In the genomic region with DNA sequence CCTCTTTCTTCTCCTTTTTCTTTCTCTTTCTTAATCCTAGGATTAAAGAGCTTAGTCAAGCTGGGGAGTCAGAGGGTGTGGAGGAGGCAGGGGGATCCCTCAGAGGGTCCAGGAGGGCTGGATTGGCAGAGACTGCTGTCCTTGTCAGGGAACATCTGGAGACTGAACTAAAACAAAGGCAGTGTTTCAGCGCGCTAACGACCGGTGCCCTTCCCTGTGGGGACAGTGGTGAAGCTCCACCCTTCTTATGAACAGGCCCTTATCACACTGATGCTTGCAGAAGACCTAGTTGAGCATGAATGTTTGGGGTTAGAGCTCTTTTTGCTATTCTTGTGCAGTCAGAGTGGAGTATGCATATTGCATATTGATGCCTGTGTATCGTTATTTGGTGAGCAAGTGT, we compare ENCODE assay signal across 32 mouse cellular contexts. TPM values are rescaled to one million over a fixed set of nuclear protein-coding genes. Genes with fewer than 3 reads are reported as not detected.
A peak's percentile ranks its signal among the peaks of the same experiment; 100 is the strongest.
DNase-seq lines count a peak whose midpoint lies in the region; ATAC-seq lines count a peak whose summit lies in the region.
"Had no signal": no experiment of that assay in that cellular context is flagged by ENCODE, and none has a peak within 500 bp of the region (broad histone marks: within the 10 kb centered on the region; RNA-seq: fewer than 3 reads in every experiment).

No protein-coding gene starts in this region.

- no peak for ATAC-seq in midbrain, embryonic 15.5 days (replicated peaks)
- peak; percentile 83 for ATAC-seq in erythroid progenitor cell, adult 5-6 weeks (replicated peaks; ENCODE audit: low FRiP score, poor library complexity, severe bottlenecking)
- peak; percentile 43; the same call in 1 of the 2 replicates for ATAC-seq in liver, embryonic 16.5 days (ENCODE audit: low read depth)
- no peak for ATAC-seq in forebrain, embryonic 13.5 days
- ATAC-seq: forebrain, embryonic 14.5 days; intestine, postnatal 0 days had no signal

- no peaks in the 10 kb centered on the region for H3K9me3 ChIP-seq in midbrain, embryonic 10.5 days (replicated peaks)
- no peaks in the 10 kb centered on the region for H3K9me3 ChIP-seq in midbrain, embryonic 15.5 days
- no peaks in the 10 kb centered on the region for H3K9me3 ChIP-seq in liver, embryonic 16.5 days (replicated peaks; ENCODE audit: control insufficient read depth, low read length)
- no peaks in the 10 kb centered on the region for H3K9me3 ChIP-seq in forebrain, embryonic 13.5 days (replicated peaks)
- H3K9me3 ChIP-seq: embryonic facial prominence, embryonic 10.5 days; embryonic facial prominence, embryonic 15.5 days; neural tube, embryonic 13.5 days; stomach, embryonic 15.5 days had no signal

- WGBS in midbrain, embryonic 10.5 days: 16% methylated on average over 5 of the region's 5 CpGs
- 17% methylated on average over 5 of the region's 5 CpGs for WGBS in midbrain, embryonic 15.5 days
- 25% methylated on average over 5 of the region's 5 CpGs for WGBS in liver, embryonic 16.5 days (ENCODE audit: insufficient replicate concordance)
- 14% methylated on average over 5 of the region's 5 CpGs for WGBS in forebrain, embryonic 13.5 days

- H3K4me2 ChIP-seq in midbrain, embryonic 15.5 days: no peak overlapping the region
- H3K4me2 ChIP-seq in liver, embryonic 16.5 days (ENCODE audit: low read depth, low read length): no peak overlapping the region
- no peak overlapping the region for H3K4me2 ChIP-seq in forebrain, embryonic 13.5 days
- H3K4me2 ChIP-seq: embryonic facial prominence, embryonic 15.5 days; heart, embryonic 11.5 days; hindbrain, embryonic 14.5 days; lung, embryonic 14.5 days; neural tube, embryonic 13.5 days; stomach, embryonic 15.5 days had no signal

- H3K27ac ChIP-seq in midbrain, embryonic 10.5 days (replicated peaks): no peak overlapping the region
- H3K27ac ChIP-seq in midbrain, embryonic 15.5 days: no peak overlapping the region
- no peak overlapping the region for H3K27ac ChIP-seq in liver, embryonic 16.5 days (ENCODE audit: low read length)
- no peak overlapping the region for H3K27ac ChIP-seq in forebrain, embryonic 13.5 days
- H3K27ac ChIP-seq: embryonic facial prominence, embryonic 10.5 days; embryonic facial prominence, embryonic 15.5 days; gastrocnemius, adult 2 months; hindbrain, embryonic 14.5 days; neural tube, embryonic 13.5 days; stomach, embryonic 15.5 days had no signal

- peak; percentile 23 for DNase-seq in midbrain, embryonic 10.5 days (ENCODE audit: low spot score)
- no peak for DNase-seq in thymus, postnatal 10 days (ENCODE audit: low spot score in 2 of 2)
- no peak for DNase-seq in cerebellum, adult 8-10 months
- DNase-seq: adrenal gland, adult 8-10 months; B cell, adult 2 months; cerebellum, adult 9-10 months; cerebellum, postnatal 36 days; gastrocnemius, adult 2 months; gastrocnemius, postnatal 36 days; heart, adult 18-20 months; heart, postnatal 36 days; kidney, adult 9 months; kidney, postnatal 10 days; layer of hippocampus, postnatal 36 days; lung, embryonic 14.5 days; right cerebral cortex, postnatal 14 days; thymus, postnatal 14 days had no signal

- peaks cover 81% of the 10 kb centered on the region for H3K27me3 ChIP-seq in midbrain, embryonic 10.5 days (ENCODE audit: low read depth, poor library complexity, severe bottlenecking)
- 0 out of 2 replicates have a peak, but pooled peaks cover 3% of the 10 kb centered on the region for H3K27me3 ChIP-seq in midbrain, embryonic 15.5 days (replicated peaks)
- H3K27me3 ChIP-seq in liver, embryonic 16.5 days (ENCODE audit: control insufficient read depth, insufficient read depth, low read depth, low read length): no peaks in the 10 kb centered on the region
- H3K27me3 ChIP-seq in forebrain, embryonic 13.5 days: no peaks in the 10 kb centered on the region
- H3K27me3 ChIP-seq: embryonic facial prominence, embryonic 15.5 days; neural tube, embryonic 13.5 days; stomach, embryonic 15.5 days had no signal

- H3K36me3 ChIP-seq in midbrain, embryonic 10.5 days: no peaks in the 10 kb centered on the region
- no peaks in the 10 kb centered on the region for H3K36me3 ChIP-seq in midbrain, embryonic 15.5 days (replicated peaks)
- no peaks in the 10 kb centered on the region for H3K36me3 ChIP-seq in liver, embryonic 16.5 days (ENCODE audit: control insufficient read depth, insufficient read depth)
- H3K36me3 ChIP-seq in forebrain, embryonic 13.5 days (ENCODE audit: poor library complexity, severe bottlenecking): no peaks in the 10 kb centered on the region
- H3K36me3 ChIP-seq: embryonic facial prominence, embryonic 10.5 days; embryonic facial prominence, embryonic 15.5 days; neural tube, embryonic 13.5 days; stomach, embryonic 15.5 days had no signal

- no peak overlapping the region for H3K9ac ChIP-seq in midbrain, embryonic 15.5 days
- no peak overlapping the region for H3K9ac ChIP-seq in liver, embryonic 16.5 days (ENCODE audit: low read depth, low read length)
- H3K9ac ChIP-seq in forebrain, embryonic 13.5 days: no peak overlapping the region
- H3K9ac ChIP-seq: embryonic facial prominence, embryonic 15.5 days; hindbrain, embryonic 14.5 days; lung, embryonic 14.5 days; neural tube, embryonic 13.5 days; stomach, embryonic 15.5 days had no signal

- H3K4me3 ChIP-seq in midbrain, embryonic 10.5 days: no peak overlapping the region
- no peak overlapping the region for H3K4me3 ChIP-seq in midbrain, embryonic 15.5 days
- no peak overlapping the region for H3K4me3 ChIP-seq in liver, embryonic 16.5 days (ENCODE audit: low read depth, low read length)
- H3K4me3 ChIP-seq in forebrain, embryonic 13.5 days: no peak overlapping the region
- H3K4me3 ChIP-seq: embryonic facial prominence, embryonic 10.5 days; embryonic facial prominence, embryonic 15.5 days; gastrocnemius, adult 2 months; neural tube, embryonic 13.5 days; stomach, embryonic 15.5 days had no signal

- peaks cover 67% of the 10 kb centered on the region for H3K4me1 ChIP-seq in midbrain, embryonic 10.5 days
- H3K4me1 ChIP-seq in midbrain, embryonic 15.5 days: peaks cover 6% of the 10 kb centered on the region; the same call in 1 of the 2 replicates
- H3K4me1 ChIP-seq in liver, embryonic 16.5 days (ENCODE audit: control insufficient read depth, low read depth, low read length): no peaks in the 10 kb centered on the region
- peaks cover 7% of the 10 kb centered on the region; the same call in 1 of the 2 replicates for H3K4me1 ChIP-seq in forebrain, embryonic 13.5 days
- H3K4me1 ChIP-seq: embryonic facial prominence, embryonic 15.5 days; neural tube, embryonic 13.5 days; stomach, embryonic 15.5 days had no signal

RNA-seq across cellular contexts. Expression of gene Cyp26c1, which starts 31.4 kb away (rescaled TPM):
- polyA plus RNA-seq in midbrain, embryonic 10.5 days (2016; fragmentation: Nextera tagmentation; extraction: Ambion mirVana): 0.89 TPM in 1 of 2 replicates, not detected in the other
- not detected in 2 replicates for polyA plus RNA-seq in midbrain, embryonic 15.5 days (2015; fragmentation: Nextera tagmentation; extraction: Ambion mirVana)
- total RNA-seq in erythroid progenitor cell, adult 5-6 weeks (2015; ENCODE audit: low replicate concordance): not detected in 2 replicates
- total RNA-seq in erythroid progenitor cell, adult 5-6 weeks (2017; ENCODE audit: low replicate concordance): not detected in 2 replicates
- not detected in 2 replicates for polyA plus RNA-seq in liver, embryonic 16.5 days (2015; fragmentation: Nextera tagmentation; extraction: Ambion mirVana)
- not detected in 2 replicates for polyA plus RNA-seq in forebrain, embryonic 13.5 days (2015; fragmentation: Nextera tagmentation; extraction: Ambion mirVana)
- total RNA-seq: adrenal gland, postnatal 4 days; gastrocnemius, postnatal 36 days; heart, postnatal 36 days had no signal
- polyA plus RNA-seq: forebrain, embryonic 14.5 days; heart, embryonic 11.5 days; heart, embryonic 16.5 days; hindbrain, embryonic 14.5 days; intestine, postnatal 0 days; lung, embryonic 14.5 days; neural tube, embryonic 13.5 days had no signal

RNA-seq across cellular contexts. Expression of gene Cyp26a1, which starts 43.6 kb away (rescaled TPM):
- polyA plus RNA-seq in midbrain, embryonic 10.5 days (2016; fragmentation: Nextera tagmentation; extraction: Ambion mirVana): 1.8 and 3.2 TPM in 2 replicates
- not detected in 2 replicates for polyA plus RNA-seq in midbrain, embryonic 15.5 days (2015; fragmentation: Nextera tagmentation; extraction: Ambion mirVana)
- total RNA-seq in erythroid progenitor cell, adult 5-6 weeks (2015; ENCODE audit: low replicate concordance): 1.3 TPM in 1 of 2 replicates, not detected in the other
- not detected in 2 replicates for total RNA-seq in erythroid progenitor cell, adult 5-6 weeks (2017; ENCODE audit: low replicate concordance)
- not detected in 2 replicates for polyA plus RNA-seq in liver, embryonic 16.5 days (2015; fragmentation: Nextera tagmentation; extraction: Ambion mirVana)
- polyA plus RNA-seq in forebrain, embryonic 13.5 days (2015; fragmentation: Nextera tagmentation; extraction: Ambion mirVana): 0.15 TPM in 1 of 2 replicates, not detected in the other
- total RNA-seq: adrenal gland, adult 8-10 months; heart, adult 18-20 months; heart, postnatal 36 days had no signal
- polyA plus RNA-seq: forebrain, embryonic 14.5 days; large intestine, adult 2 months; lung, embryonic 14.5 days had no signal

Comparison
In these comparisons a context has a peak if more than half of its experiments do, and no peak if none do; other contexts are left out.
1. ATAC-seq: peak in erythroid progenitor cell, adult 5-6 weeks (single experiment) and liver, embryonic 16.5 days (single experiment); none in midbrain, embryonic 15.5 days (single experiment) and forebrain, embryonic 13.5 days (single experiment).